In genomic region chr9:57958615-57959014, GRCm38 (mm10) we compare ENCODE assay signal across 13 mouse cellular contexts. TPM values are rescaled to one million over a fixed set of nuclear protein-coding genes. Genes with fewer than 3 reads are reported as not detected.
"Had no signal": no experiment of that assay in that cellular context is flagged by ENCODE, and none has a peak within 500 bp of the region (broad histone marks: within the 10 kb centered on the region; RNA-seq: fewer than 3 reads in every experiment).

No protein-coding gene starts in this region.

- H3K4me2 ChIP-seq: limb, embryonic 15.5 days; liver, embryonic 12.5 days; lung, embryonic 15.5 days; midbrain, embryonic 12.5 days; neural tube, embryonic 13.5 days had no signal

- H3K27ac ChIP-seq: limb, embryonic 15.5 days; liver, embryonic 12.5 days; lung, embryonic 15.5 days; midbrain, embryonic 12.5 days; neural tube, embryonic 13.5 days had no signal

- DNase-seq: kidney, postnatal 25 days; retina, postnatal 1 day; right cerebral cortex, postnatal 4 days; spleen, adult 18-20 months; thymus, adult 18-20 months; thymus, postnatal 14 days had no signal

- H3K9me3 ChIP-seq: limb, embryonic 15.5 days; liver, embryonic 12.5 days; lung, embryonic 15.5 days; midbrain, embryonic 12.5 days; neural tube, embryonic 13.5 days had no signal

- H3K36me3 ChIP-seq: limb, embryonic 15.5 days; liver, embryonic 12.5 days; lung, embryonic 15.5 days had no signal

- H3K4me1 ChIP-seq: limb, embryonic 15.5 days; lung, embryonic 15.5 days; neural tube, embryonic 13.5 days had no signal

- H3K4me3 ChIP-seq: limb, embryonic 15.5 days; liver, embryonic 12.5 days; lung, embryonic 15.5 days; midbrain, embryonic 12.5 days; neural tube, embryonic 13.5 days had no signal

- H3K27me3 ChIP-seq: limb, embryonic 15.5 days; lung, embryonic 15.5 days; midbrain, embryonic 12.5 days; neural tube, embryonic 13.5 days had no signal

- H3K9ac ChIP-seq: limb, embryonic 15.5 days; liver, embryonic 12.5 days; lung, embryonic 15.5 days; midbrain, embryonic 12.5 days; neural tube, embryonic 13.5 days had no signal

- ATAC-seq: liver, embryonic 12.5 days; midbrain, embryonic 16.5 days had no signal

RNA-seq across cellular contexts. Expression of gene Sema7a, which starts 18.7 kb away (rescaled TPM):
- total RNA-seq: megakaryocyte-erythroid progenitor cell, adult 5-6 weeks had no signal
- polyA plus RNA-seq: liver, embryonic 12.5 days had no signal

RNA-seq across cellular contexts. Expression of gene Cyp11a1, which starts 47.6 kb away (rescaled TPM):
- total RNA-seq: megakaryocyte-erythroid progenitor cell, adult 5-6 weeks had no signal
